Mouse (Mus musculus): ENCODE data around the gene Man1a2.

DNA sequence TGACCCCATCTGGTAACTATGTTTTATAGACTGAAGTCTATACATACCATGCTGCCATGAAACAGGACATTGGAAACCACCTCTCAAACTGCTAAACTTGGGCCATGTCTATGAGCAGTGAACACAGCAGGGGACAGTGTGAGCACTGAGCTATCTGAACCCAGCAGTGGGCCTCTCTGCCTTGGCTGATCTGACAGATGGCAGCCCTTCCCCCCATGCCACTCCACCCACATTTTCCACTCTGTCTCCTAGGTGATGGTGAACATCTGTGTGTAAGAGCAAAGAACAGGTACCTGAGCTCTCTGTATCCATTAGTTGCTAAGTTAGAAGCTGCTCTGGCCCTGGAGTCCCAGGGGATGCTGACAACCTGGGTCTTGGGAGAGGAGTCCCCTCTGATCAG, 151.9 kb downstream of the Man1a2 start:
- TF ChIP-seq CTCF (IDR thresholded peaks at IDR 0.05; ENCODE audit: low read depth) (no peak), EP300 (optimal IDR thresholded peaks at IDR 0.05) (no peak)
